Mouse (Mus musculus) thymus, postnatal 14 days (tissue): ENCODE measurements around the gene Nsmce1.
A peak's percentile ranks its signal among the peaks of the same experiment; 100 is the strongest.

Experiments
- DNase-seq: peaks from one replicate; pipeline ENCODE4 v3.0.0; 2021

Gene Nsmce1

DNA sequence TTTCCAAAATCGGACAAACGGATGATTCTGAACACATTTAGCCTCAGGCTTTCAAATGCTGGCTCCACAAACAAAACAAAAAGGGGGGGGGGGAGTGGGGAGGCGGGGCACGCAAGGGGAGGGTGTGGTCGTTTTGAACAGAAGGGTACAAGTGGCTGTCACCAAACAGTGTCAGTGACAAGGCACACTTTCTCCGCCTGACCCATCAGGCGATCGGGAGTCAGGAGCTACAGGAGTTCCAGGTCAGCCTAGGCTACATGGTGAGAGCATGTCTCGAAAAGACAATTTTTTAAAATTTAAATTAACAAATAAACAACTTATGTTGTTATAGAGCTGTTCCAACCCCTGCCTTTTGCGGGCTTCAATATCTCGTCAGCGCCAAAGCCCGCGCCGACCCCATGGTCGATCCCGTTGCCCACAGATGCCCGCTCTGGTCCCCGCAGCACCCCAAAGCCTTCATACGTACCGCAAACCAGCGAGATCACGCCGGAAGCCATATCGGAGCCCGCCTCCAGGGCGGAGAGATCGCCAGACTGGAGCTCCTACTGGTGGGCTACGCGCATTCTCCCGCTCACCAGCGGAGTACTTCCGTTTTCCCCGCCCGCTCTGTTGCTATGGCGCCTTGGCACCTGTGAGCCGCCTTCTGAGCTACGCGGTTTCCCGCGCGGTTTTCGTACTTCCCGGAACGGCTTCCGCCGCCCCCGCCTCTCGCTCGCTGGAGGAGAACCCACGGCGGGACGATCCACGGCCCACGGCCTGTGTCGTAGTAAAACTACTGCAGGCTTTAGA is at the start of gene Nsmce1:
Nsmce1 (minus strand) TSS at position 650 of the 789 bp plus-strand sequence.
- peak; percentile 99 for DNase-seq

DNA sequence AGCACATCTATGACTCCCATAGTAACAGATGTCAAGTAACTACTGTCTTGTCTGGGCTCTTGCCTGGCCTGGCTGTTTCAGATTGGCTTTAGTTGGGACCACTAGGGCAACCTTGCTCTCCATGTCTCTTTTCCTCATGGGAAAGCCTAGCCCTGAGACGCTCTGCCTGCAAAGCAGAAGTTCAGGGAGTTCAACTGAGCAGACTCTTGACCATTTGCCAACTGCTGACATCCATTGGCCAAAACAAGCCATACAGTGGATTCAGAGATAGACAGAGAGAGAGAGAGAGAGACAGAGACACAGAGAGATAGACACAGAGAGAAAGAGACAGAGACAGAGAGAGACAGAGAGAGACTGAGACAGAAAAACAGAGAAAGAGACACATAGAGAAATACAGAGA is 49.6 kb upstream of the Nsmce1 start:
- DNase-seq = no peak

DNA sequence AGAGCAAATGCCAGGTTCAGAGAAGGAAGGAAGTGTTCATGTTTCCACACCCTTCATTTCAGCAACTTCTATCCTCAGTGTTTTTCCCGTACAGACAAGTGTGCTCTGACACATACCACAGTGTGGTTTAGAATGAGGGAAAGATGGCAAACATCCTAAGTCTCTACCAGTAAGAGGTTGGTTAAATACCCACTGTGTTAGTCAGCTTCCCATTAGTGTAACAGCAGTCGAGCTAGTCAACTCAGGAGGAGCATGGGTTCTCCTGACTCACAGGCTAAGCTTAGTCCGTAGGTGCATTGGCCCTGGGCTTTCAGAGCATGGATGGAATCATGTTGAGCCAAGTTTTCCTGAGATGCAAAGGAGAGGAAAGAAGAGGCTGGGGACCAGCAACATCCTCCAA is 48.0 kb upstream of the Nsmce1 start:
- no peak for DNase-seq

DNA sequence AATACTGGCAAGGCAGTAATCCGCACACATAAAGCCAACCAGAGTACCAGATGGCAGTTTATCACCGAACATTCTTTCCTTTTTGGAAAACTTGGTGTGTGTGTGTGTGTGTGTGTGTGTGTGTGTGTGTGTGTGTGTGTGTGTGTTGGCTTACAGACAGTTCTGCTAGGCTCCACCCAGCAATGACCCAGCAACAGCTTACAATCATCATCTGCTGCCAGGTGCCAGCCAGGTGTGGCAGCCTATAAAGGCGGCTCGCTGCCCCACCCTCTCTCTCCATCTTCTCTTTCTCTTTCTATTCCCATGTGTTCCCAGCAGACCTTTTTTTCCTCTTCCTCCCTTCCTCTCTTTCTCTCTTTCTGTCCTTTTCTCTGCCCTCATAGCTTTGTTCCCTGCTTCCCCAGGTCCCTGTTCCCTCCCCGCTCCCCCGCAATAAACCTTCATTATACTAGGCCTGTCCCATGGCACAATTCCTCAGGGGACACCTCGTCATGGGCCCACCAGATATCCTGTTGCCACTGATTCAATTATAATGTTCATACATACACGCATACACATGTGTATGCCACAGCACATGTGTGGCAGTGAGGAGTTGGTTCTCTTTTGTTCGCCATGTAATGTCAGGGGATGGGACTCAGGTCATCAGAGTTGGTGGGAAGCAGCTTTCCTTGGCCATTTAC is 36.6 kb upstream of the Nsmce1 start:
- DNase-seq = no peak

DNA sequence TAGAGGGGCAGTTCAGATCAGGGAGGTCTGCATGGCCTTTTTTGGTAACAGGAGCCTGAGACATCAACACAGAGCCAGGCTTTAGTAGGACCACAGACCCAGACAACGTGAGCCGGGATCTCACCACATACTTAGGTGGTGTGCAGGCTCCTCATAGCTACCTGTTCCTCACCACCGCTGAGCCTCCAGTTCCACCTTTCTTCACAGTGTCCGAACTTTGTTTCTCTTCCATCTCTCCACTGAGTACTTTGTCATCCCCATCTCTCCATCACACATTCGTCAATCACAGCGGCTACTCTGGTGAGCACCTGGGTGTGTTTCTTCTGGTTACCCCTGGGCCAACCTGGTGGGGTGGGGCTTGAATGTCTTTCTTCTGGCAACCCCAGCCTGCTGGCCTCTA is 35.8 kb upstream of the Nsmce1 start:
- no peak for DNase-seq

DNA sequence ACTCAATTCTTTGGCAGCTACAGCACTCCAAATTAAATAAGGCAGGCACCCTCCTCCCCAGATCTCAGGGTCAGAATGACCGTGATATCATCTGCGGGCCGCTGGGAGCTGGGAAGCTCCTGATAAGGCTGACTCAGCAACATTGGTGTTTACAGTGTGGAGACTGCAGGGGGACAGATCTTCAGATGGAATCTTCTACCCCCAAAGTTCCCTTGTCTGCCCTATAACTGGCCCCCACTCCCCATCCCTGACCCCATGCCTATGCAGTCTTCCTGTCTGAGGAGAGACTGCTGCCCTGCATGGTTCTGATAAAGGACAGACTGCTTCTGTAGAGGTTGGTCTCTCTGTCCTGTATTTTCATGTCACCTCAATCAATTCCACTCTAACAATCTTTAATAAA is 31.7 kb upstream of the Nsmce1 start:
- DNase-seq = no peak

- DNase-seq = no peak
These were observed 28.3 kb upstream of the Nsmce1 start for GRCm38 (mm10) chr7:125519715-125520114.

- no peak for DNase-seq
These were observed 26.1 kb upstream of the Nsmce1 start for GRCm38 (mm10) chr7:125517470-125517869.

GRCm38 (mm10) chr7:125516723-125517122 is 25.3 kb upstream of the Nsmce1 start:
- no peak for DNase-seq

GRCm38 (mm10) chr7:125515081-125515853 is 23.9 kb upstream of the Nsmce1 start:
- DNase-seq = no peak

DNA sequence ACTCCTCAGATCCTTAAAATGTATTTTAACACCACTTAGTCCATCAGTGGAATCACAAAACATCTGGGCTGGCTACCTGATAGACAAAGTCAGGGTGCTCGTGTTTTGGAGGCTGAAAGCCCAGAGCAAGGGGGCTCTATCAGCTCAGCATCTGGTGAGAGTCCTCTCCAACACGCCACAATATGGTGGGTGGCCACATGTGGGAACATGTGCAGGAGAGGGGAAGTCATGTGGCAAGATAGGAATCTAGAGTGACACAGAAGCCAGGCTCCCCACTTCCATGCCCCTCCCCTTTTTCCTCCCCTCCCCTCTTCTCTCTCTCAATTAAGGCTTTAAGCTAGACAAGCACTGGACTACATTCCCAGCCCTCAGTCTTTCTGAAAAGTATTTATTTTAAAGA is 20.5 kb upstream of the Nsmce1 start:
- DNase-seq = peak; percentile 32

DNA sequence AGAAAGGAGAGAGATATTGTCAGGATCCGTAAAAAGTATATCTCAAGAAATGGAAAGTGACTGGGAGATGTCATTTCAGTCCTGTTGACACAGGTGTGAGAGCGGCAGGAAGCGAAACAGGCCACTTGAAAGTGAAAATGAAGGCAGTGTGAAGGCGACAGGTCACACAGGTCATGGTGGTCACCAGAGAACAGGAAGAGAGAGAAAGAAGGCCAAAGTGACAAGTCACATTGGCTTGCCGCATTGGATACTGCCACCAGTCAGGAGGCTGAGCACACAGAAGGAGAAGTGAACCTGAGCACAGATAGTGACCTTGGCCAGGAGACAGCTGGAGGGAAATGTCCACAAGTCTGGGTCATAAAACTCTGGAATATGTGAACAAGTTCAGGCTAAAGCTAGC is 20.0 kb upstream of the Nsmce1 start:
- no peak for DNase-seq

- peak; percentile 22 for DNase-seq
These were observed 15.9 kb upstream of the Nsmce1 start for GRCm38 (mm10) chr7:125507279-125507678.

DNA sequence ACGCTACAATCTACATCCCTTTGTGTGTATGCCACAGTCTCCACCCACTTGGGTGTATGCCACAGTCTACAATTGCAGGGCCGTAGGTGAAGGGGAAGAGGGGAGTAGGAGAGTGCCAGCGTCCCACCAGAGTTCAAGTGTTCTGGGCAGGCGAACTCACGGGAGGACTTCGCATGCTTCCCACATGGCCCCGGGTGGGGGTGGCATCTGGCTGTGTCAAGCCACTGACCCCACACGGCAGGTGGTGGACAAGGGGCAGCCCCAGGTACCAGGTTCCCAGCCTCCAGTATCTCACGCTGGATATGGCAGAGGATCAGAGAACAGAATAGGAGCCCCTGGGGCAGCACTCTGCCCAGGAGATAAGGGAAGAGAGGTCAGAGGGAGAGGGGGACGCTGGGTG is 14.2 kb upstream of the Nsmce1 start:
- DNase-seq = no peak

DNA sequence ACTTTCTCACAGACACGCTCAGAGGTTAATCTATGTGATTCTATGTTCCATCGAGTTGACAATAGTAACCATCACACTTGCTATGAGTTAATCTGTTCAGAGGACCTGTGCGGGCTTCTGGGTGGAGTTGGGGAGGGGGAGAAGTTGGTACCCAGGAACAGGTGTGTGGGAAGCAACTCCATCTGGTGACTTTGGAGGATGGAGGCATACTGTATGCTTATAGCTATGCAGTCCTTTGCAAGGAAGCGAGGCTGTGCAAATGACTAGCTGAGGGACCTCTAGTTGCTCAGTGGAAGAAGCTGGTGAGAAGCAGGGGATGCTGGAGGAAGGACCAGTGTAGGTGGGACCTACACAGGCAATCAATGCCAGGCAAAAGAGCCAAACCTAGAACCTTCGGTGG is 13.2 kb upstream of the Nsmce1 start:
- DNase-seq = no peak

DNA sequence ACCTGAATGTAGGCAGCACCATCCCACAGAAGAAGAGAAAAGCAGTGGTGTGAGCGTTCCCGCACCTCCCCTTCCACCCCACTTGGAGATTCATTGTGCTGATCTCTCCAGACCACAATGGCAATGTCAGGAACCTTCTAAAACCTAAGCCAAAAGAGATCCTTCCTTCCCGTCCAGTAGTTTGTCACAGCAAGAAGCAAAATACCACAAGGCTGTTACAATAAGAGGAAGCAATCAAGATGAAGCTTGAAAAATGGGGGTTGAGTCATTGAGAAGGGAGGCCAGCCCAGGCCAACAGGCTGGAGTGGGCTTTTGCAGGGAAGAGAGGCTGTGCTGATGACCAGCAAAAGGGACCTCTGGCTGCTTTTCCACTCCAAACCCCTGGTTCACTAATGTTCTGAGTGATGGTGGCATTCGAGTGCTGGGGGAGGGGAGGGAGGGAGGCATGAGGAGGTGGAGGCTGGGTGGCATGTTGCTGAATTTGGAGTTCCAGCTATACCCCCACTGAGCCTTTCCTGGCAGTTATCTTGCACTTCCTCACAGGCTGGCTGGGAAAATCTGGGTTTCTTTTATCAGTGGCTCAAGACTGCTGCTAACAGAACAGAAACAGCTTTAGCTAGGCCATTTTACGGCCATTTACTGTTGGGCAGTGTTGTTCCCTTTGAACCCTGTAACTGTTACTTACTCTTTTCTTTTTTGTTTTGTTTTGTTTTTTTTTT is 12.1 kb upstream of the Nsmce1 start:
- DNase-seq = no peak

- DNase-seq = no peak
These were observed 9.5 kb upstream of the Nsmce1 start for GRCm38 (mm10) chr7:125500879-125501278.

GRCm38 (mm10) chr7:125499927-125500868 is 8.8 kb upstream of the Nsmce1 start:
- DNase-seq = no peak

GRCm38 (mm10) chr7:125495864-125496440 is 4.6 kb upstream of the Nsmce1 start:
- no peak for DNase-seq

DNA sequence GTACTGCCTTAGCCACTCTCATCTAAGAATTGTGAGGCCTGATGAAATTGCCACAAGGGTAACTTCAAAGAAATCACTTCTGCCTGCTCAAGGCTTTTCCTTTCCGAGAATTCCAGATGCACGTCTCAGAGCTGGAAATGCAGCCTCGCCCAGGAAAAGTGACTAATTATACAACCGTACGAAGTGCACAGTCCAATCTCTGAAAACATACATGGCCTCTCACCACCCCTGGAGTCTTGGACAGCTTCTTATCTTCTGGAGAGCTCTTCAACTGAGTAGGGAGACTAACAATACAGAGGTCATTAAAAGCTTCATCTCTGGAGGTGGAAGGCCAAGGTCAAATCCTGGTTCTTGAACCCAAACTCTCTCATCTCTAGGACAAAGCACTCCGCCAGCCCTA is 1.2 kb upstream of the Nsmce1 start:
- DNase-seq = no peak

DNA sequence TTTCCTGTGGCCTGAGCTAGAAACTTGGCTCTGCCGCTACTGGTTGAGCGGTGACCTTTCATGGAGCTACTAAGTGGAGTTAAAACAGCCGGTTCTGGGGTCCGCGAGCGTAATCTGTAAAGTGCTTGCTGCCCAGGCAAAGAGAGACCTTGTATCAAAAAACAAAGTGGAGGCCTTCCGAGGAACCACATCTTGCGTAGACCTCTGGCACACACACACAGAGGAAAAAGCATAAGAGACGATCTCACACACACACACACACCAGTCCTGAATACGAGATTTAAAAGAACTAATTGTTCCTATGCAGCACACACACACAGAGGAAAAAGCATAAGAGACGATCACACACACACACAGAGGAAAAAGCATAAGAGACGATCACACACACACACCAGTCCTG is 364 bp upstream of the Nsmce1 start:
- DNase-seq = no peak

DNA sequence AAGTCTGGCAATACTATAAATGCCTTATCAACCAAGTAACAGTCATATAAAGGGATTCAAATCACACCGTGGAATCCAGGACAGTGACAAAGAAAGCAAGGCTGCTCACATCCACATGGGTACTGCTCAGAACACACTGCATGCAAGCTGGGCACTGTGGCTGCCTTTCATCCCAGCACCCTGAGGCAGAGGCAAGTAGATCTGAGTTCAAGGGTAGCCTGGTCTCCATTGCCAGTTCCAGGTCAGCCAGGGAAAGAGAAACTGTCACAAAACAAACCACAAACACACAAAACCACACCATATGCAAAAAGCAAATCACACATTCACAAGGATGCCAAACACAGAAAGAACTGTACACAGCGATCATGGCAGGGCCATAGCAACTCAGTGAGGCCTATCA is 1.8 kb downstream of the Nsmce1 start:
- no peak for DNase-seq
